Mouse (Mus musculus) C2C12 (cell line): ENCODE results near the gene Ttc9. TPM values are rescaled to one million over a fixed set of nuclear protein-coding genes. Genes with fewer than 3 reads are reported as not detected.

ENCODE experiments used
- H3K27me3 ChIP-seq: one replicate; pipeline ENCODE4 v1.6.1; 2011; ENCODE audit not compliant: control insufficient read depth, insufficient read depth, insufficient read length
- H3K36me3 ChIP-seq: one replicate; pipeline ENCODE4 v1.6.1; 2011; ENCODE audit not compliant: control insufficient read depth, insufficient read depth
- H3K4me3 ChIP-seq: one replicate; pipeline ENCODE4 v1.5.1; 2011; ENCODE audit warnings: mild to moderate bottlenecking, control low read depth; ENCODE audit not compliant: poor library complexity, insufficient read depth, severe bottlenecking
- H3K79me2 ChIP-seq: one replicate; pipeline ENCODE4 v1.6.1; 2011; ENCODE audit not compliant: control insufficient read depth, insufficient read depth
- H3K79me3 ChIP-seq: one replicate; pipeline ENCODE4 v1.6.1; 2011; ENCODE audit warnings: low read depth, control low read depth
- H3ac ChIP-seq: one replicate; pipeline ENCODE3; 2011; ENCODE audit warnings: low read depth; ENCODE audit not compliant: control insufficient read depth, insufficient read length
- CEBPB ChIP-seq: IDR thresholded peaks from one replicate; pipeline ENCODE4 v1.6.1; 2011; ENCODE audit warnings: low read depth, mild to moderate bottlenecking, control low read depth, moderate library complexity
- CTCF ChIP-seq: IDR thresholded peaks from one replicate; pipeline ENCODE4 v1.5.1; 2011; ENCODE audit not compliant: control insufficient read depth, insufficient read depth, insufficient read length
- FOSL1 ChIP-seq: IDR thresholded peaks from one replicate; pipeline ENCODE4 v1.8.0; 2011; ENCODE audit warnings: mild to moderate bottlenecking, low read length; ENCODE audit not compliant: poor library complexity, insufficient read depth, severe bottlenecking
- MAX ChIP-seq: IDR thresholded peaks from one replicate; pipeline ENCODE4 v1.6.1; 2011; ENCODE audit warnings: mild to moderate bottlenecking, control low read depth
- MYOD1 ChIP-seq: IDR thresholded peaks from one replicate; pipeline ENCODE4 v1.6.1; 2011; ENCODE audit warnings: low read depth; ENCODE audit not compliant: control insufficient read depth, insufficient read length
- MYOG ChIP-seq: IDR thresholded peaks from one replicate; pipeline ENCODE4 v1.6.1; 2011; ENCODE audit not compliant: control insufficient read depth, insufficient read length; ENCODE audit errors: extremely low read depth
- USF1 ChIP-seq: IDR thresholded peaks from one replicate; pipeline ENCODE4 v1.6.1; 2011; ENCODE audit warnings: low read depth, mild to moderate bottlenecking, control low read depth, moderate library complexity
- polyA plus RNA-seq: library from polyadenylated mRNA; unstranded; fragments of >200 nt; fragmentation: generic; extraction: Trizol; gene quantifications from one replicate; pipeline ENCODE4 v1.2.1, GENCODE M21; 2012; ENCODE audit warnings: missing spikeins

Gene Ttc9
- polyA plus RNA-seq, 1 experiment, result 11.2 TPM

DNA sequence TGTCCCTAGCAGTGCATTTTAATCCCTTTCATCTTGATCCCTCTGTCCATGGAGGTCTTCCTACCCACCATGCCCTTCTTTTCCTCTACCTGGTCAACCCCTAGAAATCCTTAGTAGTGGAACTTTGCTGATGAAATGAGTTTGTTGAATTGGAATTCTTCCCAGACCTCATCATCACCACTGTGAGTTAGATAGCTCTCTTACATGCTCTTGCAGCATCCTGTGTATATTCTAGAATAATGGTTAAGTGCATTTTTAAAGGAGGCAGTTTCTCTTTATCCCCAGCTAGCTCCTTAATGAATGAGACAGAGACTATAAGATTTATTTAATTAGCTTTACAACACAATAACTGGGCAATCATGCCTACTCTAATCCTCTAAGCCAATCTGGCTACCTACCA lies 21.6 kb upstream of the Ttc9 start:
- no peak overlapping the region for H3ac ChIP-seq
- no peaks in the 10 kb centered on the region for H3K79me2 ChIP-seq
- no peaks in the 10 kb centered on the region for H3K79me3 ChIP-seq
- no peaks in the 10 kb centered on the region for H3K27me3 ChIP-seq
- no peak overlapping the region for H3K4me3 ChIP-seq
- TF ChIP-seq CEBPB (no peak), MAX (no peak), MYOD1 (no peak), USF1 (no peak), MYOG (no peak), CTCF (no peak), FOSL1 (no peak)
- H3K36me3 ChIP-seq, result no peaks in the 10 kb centered on the region

- Histone ChIP-seq H3K27me3 (no peaks in the 10 kb centered on the region), H3K4me3 (no peak overlapping the region), H3K79me3 (no peaks in the 10 kb centered on the region), H3K36me3 (no peaks in the 10 kb centered on the region), H3ac (no peak overlapping the region), H3K79me2 (no peaks in the 10 kb centered on the region)
- TF ChIP-seq MYOD1 (no peak), MAX (no peak), CTCF (no peak), FOSL1 (no peak), USF1 (no peak), MYOG (no peak)
These were observed 15.2 kb upstream of the Ttc9 start for GRCm38 (mm10) chr12:81615807-81616206.

DNA sequence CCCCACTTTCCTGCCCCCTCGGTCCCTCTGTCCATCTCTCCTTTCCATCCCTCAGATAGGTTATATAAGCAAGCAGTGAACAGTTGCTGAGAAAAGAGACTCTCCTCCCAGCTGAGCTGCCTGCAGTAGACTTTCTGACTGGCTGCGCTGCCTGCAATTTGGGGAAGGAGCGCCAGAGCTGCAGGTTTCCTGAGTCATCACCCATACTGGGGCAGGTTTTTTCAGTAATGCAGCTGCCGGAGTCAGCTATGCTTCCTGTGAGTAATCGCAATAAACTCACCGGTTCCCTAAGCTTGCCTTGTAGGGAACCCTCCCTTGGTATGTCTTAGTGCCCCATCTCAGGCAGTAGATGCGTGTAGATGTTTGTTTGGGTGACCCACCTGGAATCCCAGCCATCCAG lies 14.1 kb upstream of the Ttc9 start:
- no peaks in the 10 kb centered on the region for H3K79me2 ChIP-seq
- no peak overlapping the region for H3ac ChIP-seq
- no peaks in the 10 kb centered on the region for H3K36me3 ChIP-seq
- no peaks in the 10 kb centered on the region for H3K79me3 ChIP-seq
- no peaks in the 10 kb centered on the region for H3K27me3 ChIP-seq
- H3K4me3 ChIP-seq, result no peak overlapping the region
- no peak for TF ChIP-seq CEBPB
- TF ChIP-seq MYOD1, result peak; percentile 61

- no peak for TF ChIP-seq CEBPB
- peak; percentile 40 for TF ChIP-seq CTCF
- no peak for TF ChIP-seq MYOG
- no peak for TF ChIP-seq MYOD1
- no peak for TF ChIP-seq FOSL1
- no peak for TF ChIP-seq USF1
- H3K27me3 ChIP-seq, result no peaks in the 10 kb centered on the region
- H3K79me3 ChIP-seq, result no peaks in the 10 kb centered on the region
- no peak overlapping the region for H3ac ChIP-seq
- no peak overlapping the region for H3K4me3 ChIP-seq
- H3K79me2 ChIP-seq, result no peaks in the 10 kb centered on the region
- H3K36me3 ChIP-seq, result no peaks in the 10 kb centered on the region
These were observed 11.7 kb upstream of the Ttc9 start for GRCm38 (mm10) chr12:81619302-81619701.

DNA sequence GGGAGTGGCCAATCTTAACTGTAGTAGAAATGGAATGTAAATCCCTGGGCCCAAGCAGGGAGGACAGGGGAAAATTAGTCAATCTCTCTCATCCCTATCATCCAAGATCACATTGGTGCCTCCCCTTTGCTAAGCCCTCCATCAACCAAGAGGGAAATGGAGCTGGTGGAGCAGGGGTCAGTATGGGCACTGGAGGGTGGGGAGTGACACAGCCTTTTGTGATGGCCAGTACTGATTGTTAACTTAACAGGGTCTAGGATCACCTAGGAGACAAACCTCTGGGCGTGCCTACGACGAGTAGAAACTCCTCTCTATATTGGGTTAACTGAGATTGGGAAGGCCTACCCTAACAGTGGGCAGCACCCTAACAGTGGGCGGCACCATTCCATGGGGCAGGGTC lies 7.7 kb upstream of the Ttc9 start:
- no peak overlapping the region for H3ac ChIP-seq
- no peaks in the 10 kb centered on the region for H3K79me2 ChIP-seq
- TF ChIP-seq CEBPB, result no peak
- TF ChIP-seq MAX, result no peak
- no peak for TF ChIP-seq USF1
- no peak for TF ChIP-seq MYOG
- TF ChIP-seq CTCF, result no peak
- TF ChIP-seq FOSL1, result no peak
- no peak for TF ChIP-seq MYOD1
- H3K4me3 ChIP-seq, result no peak overlapping the region
- H3K36me3 ChIP-seq, result no peaks in the 10 kb centered on the region
- H3K79me3 ChIP-seq, result no peaks in the 10 kb centered on the region
- no peaks in the 10 kb centered on the region for H3K27me3 ChIP-seq

DNA sequence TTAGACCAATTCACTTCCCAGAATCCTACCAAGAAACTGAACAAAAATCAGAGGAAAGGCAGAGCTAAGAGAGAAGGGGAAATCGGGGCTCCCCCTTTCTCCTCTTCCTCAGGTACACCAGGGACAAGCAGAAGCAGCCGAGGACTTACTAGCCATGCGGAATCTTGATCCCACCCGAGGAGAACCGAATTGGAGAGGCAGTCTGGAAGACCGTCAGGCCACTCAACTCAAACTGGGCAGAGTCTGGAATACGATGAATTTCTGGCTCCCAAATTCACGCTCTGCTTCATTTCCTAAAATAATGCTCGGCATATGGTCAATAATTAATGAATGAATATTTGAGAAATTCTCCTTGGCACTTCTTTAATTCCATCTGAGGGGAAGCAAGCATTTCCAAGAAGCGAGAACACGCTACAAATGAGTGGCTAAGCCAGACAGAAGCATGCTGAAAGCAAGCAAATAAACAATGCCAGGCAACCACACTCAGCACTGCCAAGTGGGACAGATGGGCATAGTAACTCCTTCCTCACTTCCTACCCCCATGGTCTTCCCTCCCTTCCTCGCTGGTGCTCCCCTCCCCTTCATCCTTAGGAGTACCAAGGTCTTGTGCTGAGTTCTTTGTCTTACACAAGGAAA lies 4.7 kb upstream of the Ttc9 start:
- no peaks in the 10 kb centered on the region for H3K27me3 ChIP-seq
- no peak overlapping the region for H3K4me3 ChIP-seq
- H3K79me3 ChIP-seq, result no peaks in the 10 kb centered on the region
- no peak overlapping the region for H3ac ChIP-seq
- no peaks in the 10 kb centered on the region for H3K79me2 ChIP-seq
- no peaks in the 10 kb centered on the region for H3K36me3 ChIP-seq
- TF ChIP-seq CTCF, result no peak
- no peak for TF ChIP-seq FOSL1
- TF ChIP-seq MAX, result no peak
- TF ChIP-seq USF1, result no peak
- no peak for TF ChIP-seq CEBPB
- no peak for TF ChIP-seq MYOG
- TF ChIP-seq MYOD1, result no peak
